Mouse (Mus musculus) kidney, embryonic 15.5 days (tissue): ENCODE measurements around the gene Gnptg. TPM values are rescaled to one million over a fixed set of nuclear protein-coding genes. Genes with fewer than 3 reads are reported as not detected.
A peak's percentile ranks its signal among the peaks of the same experiment; 100 is the strongest.
"Not testable (repeated sequence)": the region's sequence is repeated elsewhere in the genome, so short reads cannot be mapped to it uniquely, and the experiment has no call there.

ENCODE experiments used
- ATAC-seq: fragments of 200-750 bp; cut with Nextera tagmentation; replicated peaks from 2 replicates; pipeline ENCODE4 v1.8.0; 2017; ENCODE audit warnings: moderate TSS enrichment; ENCODE audit not compliant: low FRiP score
- H3K27ac ChIP-seq: fragments of 300-500 bp; sonication (generic); 2 replicates; pipeline ENCODE4 v1.5.1; 2015; ENCODE audit warnings: mild to moderate bottlenecking, inconsistent platforms
- H3K27me3 ChIP-seq: fragments of 300-500 bp; sonication (generic); 2 replicates; pipeline ENCODE4 v1.6.1; 2015; ENCODE audit warnings: inconsistent platforms
- H3K36me3 ChIP-seq: fragments of 300-500 bp; sonication (generic); 2 replicates; pipeline ENCODE4 v1.6.1; 2015; ENCODE audit warnings: inconsistent platforms
- H3K4me1 ChIP-seq: fragments of 300-500 bp; sonication (generic); 2 replicates; pipeline ENCODE4 v1.6.1; 2015; ENCODE audit warnings: inconsistent platforms
- H3K4me2 ChIP-seq: fragments of 300-500 bp; sonication (generic); 2 replicates; pipeline ENCODE4 v1.6.1; 2015; ENCODE audit warnings: moderate library complexity, mild to moderate bottlenecking, inconsistent platforms
- H3K4me3 ChIP-seq: fragments of 300-500 bp; sonication (generic); replicated peaks from 2 replicates; pipeline ENCODE4 v1.5.1; 2015; ENCODE audit warnings: mild to moderate bottlenecking, inconsistent platforms
- H3K9ac ChIP-seq: fragments of 300-500 bp; sonication (generic); 2 replicates; pipeline ENCODE4 v1.6.1; 2015; ENCODE audit warnings: mild to moderate bottlenecking, inconsistent platforms
- H3K9me3 ChIP-seq: fragments of 300-500 bp; sonication (generic); replicated peaks from 2 replicates; pipeline ENCODE4 v1.6.1; 2016; ENCODE audit warnings: inconsistent platforms
- WGBS: fragments of 180-500 bp; shearing (Covaris S2); methylation state at CpG from one replicate; pipeline ENCODE4 v1.1.7; 2015; ENCODE audit warnings: mixed read lengths; 5-methylcytosine and 5-hydroxymethylcytosine counted together
- polyA plus RNA-seq: library from polyadenylated mRNA; unstranded; fragments of >200 nt; fragmentation: Nextera tagmentation; extraction: Ambion mirVana; gene quantifications from 2 replicates; pipeline ENCODE4 v1.2.1, GENCODE M21; 2015

The Gnptg gene
- polyA plus RNA-seq, 1 experiment from 2014 or later = 46.4 TPM

DNA sequence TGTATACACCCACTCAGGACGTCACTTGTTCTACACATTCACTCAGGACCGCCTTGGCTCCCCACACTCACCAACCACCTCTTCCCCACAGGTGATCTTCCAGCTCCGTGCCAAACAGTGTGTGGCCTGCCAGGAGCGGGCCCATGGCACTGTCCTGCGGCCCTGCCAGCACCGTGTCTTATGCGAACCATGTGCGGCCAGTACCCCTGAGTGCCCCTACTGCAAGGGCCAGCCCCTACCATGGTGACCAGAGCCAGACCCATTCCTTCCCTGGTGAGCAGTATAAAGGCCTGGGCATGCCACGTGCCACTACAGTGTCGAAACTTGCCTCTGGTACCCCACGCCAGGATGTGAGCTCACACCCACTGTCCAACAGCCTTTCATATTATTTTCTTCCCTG, 8.3 kb downstream of the Gnptg start:
- not testable (repeated sequence) for H3K27me3 ChIP-seq, H3K27ac ChIP-seq, H3K9me3 ChIP-seq, H3K4me1 ChIP-seq, ATAC-seq, H3K4me2 ChIP-seq, H3K9ac ChIP-seq, H3K4me3 ChIP-seq
- WGBS = 85% methylated on average over 8 of the region's 11 CpGs
- H3K36me3 ChIP-seq = peaks cover 63% of the 10 kb centered on the region

- Histone ChIP-seq H3K27me3 (no peaks in the 10 kb centered on the region), H3K27ac (no peak overlapping the region), H3K4me2 (no peak overlapping the region), H3K36me3 (peaks cover 68% of the 10 kb centered on the region), H3K4me1 (no peaks in the 10 kb centered on the region), H3K9me3 (no peaks in the 10 kb centered on the region), H3K4me3 (no peak overlapping the region), H3K9ac (no peak overlapping the region)
- 91% methylated on average over 3 of the region's 3 CpGs for WGBS
- ATAC-seq = no peak
These were observed 9.2 kb downstream of the Gnptg start for GRCm38 (mm10) chr17:25230700-25231099.

DNA sequence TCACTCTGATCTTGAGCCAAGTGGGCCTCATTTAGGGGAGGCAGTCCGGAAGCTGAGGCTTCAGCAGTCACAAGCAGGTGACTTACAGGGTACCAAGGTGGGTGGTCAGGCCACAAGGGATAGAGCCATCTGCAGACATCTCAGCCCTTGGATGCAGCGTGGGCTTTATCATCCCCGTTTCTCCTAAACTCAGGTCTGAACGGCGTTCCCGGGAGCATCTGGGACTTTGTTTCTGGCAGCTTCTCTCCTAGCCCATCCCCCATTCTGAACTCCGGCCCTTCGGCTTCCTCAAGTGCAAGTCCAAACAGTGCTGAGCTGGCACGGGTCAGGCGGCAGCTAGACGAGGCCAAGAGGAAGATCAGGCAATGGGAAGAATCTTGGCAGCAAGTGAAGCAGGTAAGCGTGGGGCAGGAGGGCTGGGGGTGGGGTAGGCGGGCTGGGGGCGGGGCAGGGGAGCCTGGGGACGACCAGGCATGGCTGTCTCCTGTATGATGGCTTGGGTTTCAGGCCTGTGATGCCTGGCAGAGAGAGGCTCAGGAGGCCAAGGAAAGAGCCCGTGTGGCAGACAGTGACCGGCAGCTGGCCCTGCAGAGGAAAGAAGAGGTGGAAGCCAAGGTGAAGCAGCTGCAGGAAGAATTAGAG, 9.8 kb downstream of the Gnptg start:
- H3K27me3 ChIP-seq, H3K4me1 ChIP-seq, H3K27ac ChIP-seq, H3K4me2 ChIP-seq, H3K4me3 ChIP-seq, H3K9ac ChIP-seq, H3K9me3 ChIP-seq: not testable (repeated sequence)
- H3K36me3 ChIP-seq = peaks cover 63% of the 10 kb centered on the region
- ATAC-seq = 0 out of 2 replicates have a peak, but pooled peaks have one; percentile 46
- WGBS = 72% methylated on average over 15 of the region's 17 CpGs

DNA sequence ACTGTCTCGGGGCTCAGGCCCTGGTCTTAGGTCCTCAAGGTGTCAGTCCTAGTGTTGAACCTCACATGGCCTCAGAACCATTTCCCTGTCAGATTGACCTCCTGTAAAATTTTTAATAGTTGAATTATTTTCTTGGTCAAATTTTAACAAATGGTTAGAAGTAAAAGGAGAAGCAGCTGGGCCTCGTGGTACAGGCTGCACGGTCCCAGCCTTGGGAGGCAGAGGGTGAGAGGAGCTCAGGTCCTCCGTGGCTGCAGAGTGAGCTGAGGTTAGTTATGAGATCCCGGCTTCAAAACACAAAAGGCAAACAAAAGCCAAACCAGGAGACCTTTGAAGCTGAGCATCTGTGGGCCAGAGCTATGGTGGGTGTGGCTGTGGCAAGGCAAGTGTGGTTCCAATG, 11.9 kb downstream of the Gnptg start:
- Histone ChIP-seq H3K9ac (no peak overlapping the region), H3K9me3 (no peaks in the 10 kb centered on the region), H3K4me1 (no peaks in the 10 kb centered on the region), H3K4me3 (no peak overlapping the region), H3K36me3 (peaks cover 53% of the 10 kb centered on the region), H3K4me2 (no peak overlapping the region), H3K27ac (no peak overlapping the region), H3K27me3 (no peaks in the 10 kb centered on the region)
- 85% methylated on average over 5 of the region's 5 CpGs for WGBS
- no peak for ATAC-seq

- Histone ChIP-seq H3K9ac (no peak overlapping the region), H3K4me1 (peaks cover 12% of the 10 kb centered on the region), H3K4me2 (no peak overlapping the region), H3K4me3 (no peak overlapping the region), H3K27me3 (no peaks in the 10 kb centered on the region), H3K27ac (no peak overlapping the region), H3K9me3 (no peaks in the 10 kb centered on the region), H3K36me3 (peaks cover 45% of the 10 kb centered on the region)
- no peak for ATAC-seq
- WGBS = 86% methylated on average over 4 of the region's 4 CpGs
These were observed 14.3 kb downstream of the Gnptg start for GRCm38 (mm10) chr17:25225659-25226058.

- 89% methylated on average over 7 of the region's 7 CpGs for WGBS
- H3K4me1 ChIP-seq = peaks cover 12% of the 10 kb centered on the region
- H3K9ac ChIP-seq = no peak overlapping the region
- peaks cover 47% of the 10 kb centered on the region for H3K36me3 ChIP-seq
- H3K4me3 ChIP-seq = no peak overlapping the region
- no peak for ATAC-seq
- no peaks in the 10 kb centered on the region for H3K27me3 ChIP-seq
- no peak overlapping the region for H3K4me2 ChIP-seq
- H3K27ac ChIP-seq = no peak overlapping the region
- H3K9me3 ChIP-seq = no peaks in the 10 kb centered on the region
These were observed 15.2 kb downstream of the Gnptg start for GRCm38 (mm10) chr17:25224586-25225222.

DNA sequence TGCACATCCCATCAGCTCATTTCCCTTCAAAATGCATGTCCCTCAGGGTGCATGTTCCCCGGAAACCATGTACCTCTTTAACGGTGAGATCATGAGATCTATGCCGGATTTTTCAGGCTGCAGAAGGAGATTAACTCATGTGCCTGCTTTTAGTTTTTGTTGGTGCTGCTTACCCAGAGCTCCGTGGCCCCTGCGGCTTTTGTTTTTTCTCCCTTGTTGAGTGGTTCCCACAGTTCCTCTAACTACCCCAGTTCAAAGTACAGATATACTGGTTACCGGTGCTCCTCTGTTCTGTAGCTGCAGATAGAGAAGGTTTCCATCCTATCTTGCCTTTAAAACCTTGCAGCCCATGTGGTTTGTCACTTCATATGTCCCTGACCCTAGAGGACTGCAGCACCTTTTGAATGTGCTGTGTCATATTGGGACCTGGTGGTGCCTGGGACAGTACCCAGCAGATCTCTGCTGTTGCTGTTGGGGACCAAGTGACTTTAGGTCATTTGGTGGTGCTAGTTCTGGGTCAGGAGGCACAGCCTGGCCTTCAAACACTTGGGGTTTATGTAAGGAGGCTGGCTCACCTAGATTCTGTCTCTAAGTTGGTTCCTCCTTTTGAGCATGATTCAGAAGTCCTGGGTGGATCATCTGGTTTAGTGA, 16.8 kb downstream of the Gnptg start:
- Histone ChIP-seq H3K4me2 (peak overlapping the region; percentile 80), H3K9ac (no peak overlapping the region)

DNA sequence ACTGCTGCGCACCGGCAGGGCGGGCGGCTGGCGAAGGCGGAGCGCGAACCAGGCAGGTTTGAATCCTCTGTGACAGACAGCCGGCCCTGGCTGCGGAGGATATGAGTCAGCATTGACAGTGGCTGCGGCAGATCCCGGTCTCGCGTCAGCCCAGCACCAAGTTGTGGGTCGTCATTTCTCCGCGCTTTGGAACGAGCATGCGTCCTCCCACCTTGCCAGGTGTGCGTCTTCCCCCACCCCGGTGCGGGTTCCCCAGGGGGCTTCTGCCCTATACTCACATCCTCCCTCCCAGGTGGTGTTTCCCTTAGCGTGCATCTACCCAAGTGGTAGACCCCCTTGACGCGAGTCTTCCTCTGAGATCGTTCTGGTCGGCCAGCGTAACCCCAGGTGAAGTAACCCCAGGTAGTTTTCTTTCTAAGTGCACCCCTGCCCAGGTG, 17.4 kb downstream of the Gnptg start:
- peaks cover 12% of the 10 kb centered on the region for H3K4me1 ChIP-seq
- not testable (repeated sequence) for H3K9ac ChIP-seq, H3K27me3 ChIP-seq, H3K9me3 ChIP-seq
- H3K4me2 ChIP-seq = peak overlapping the region; percentile 80
- peaks cover 46% of the 10 kb centered on the region for H3K36me3 ChIP-seq
- ATAC-seq = peak; percentile 80
- WGBS = 18% methylated on average over 14 of the region's 28 CpGs
- 0 out of 2 replicates have a peak overlapping the region, but pooled peaks have one; percentile 14 for H3K27ac ChIP-seq
- H3K4me3 ChIP-seq = peak overlapping the region; percentile 47

More for the DNA sequence above, 16.8 kb downstream of the Gnptg start:
- Histone ChIP-seq H3K4me1 (peaks cover 12% of the 10 kb centered on the region), H3K27me3 (no peaks in the 10 kb centered on the region), H3K36me3 (peaks cover 46% of the 10 kb centered on the region), H3K9me3 (no peaks in the 10 kb centered on the region), H3K4me3 (peak overlapping the region; percentile 47), H3K27ac (0 out of 2 replicates have a peak overlapping the region, but pooled peaks have one; percentile 14)
- 57% methylated on average over 6 of the region's 6 CpGs for WGBS
- ATAC-seq = no peak

DNA sequence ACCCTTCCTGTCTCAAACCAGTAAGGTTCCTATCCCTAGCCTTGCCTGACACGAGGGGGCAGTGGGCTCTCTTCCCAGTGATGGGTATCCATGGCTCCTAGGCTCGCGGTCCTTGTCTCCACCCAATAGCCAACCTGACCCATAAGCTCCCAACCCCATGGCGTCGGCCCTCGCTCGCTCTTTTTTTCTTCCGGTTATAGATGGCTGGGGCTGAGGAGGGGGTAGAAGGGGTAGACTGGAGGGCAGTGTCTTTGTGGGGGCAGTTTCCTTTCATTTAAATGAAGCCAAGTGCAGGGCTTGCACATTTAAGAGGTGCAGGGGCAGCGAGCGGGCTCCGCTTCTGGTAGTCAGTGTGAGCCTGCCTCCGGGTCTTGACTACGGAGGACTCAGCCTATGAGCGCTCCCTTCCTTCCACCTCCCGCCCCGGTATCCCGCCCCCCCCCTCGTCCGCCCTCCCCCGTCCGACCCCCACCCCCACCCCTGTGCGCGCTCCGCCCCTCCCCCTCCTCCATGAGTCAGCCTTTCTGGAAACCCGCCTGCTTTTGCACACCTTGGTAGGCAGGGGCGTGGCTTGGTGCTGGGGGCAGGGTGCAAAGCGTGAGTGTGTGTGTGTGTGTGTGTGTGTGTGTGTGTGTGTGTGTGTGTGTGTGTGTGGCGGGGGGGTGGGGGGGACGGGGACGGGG, 18.0 kb downstream of the Gnptg start:
- peak; percentile 90 for ATAC-seq
- 0 out of 2 replicates have a peak overlapping the region, but pooled peaks have one; percentile 57 for H3K27ac ChIP-seq
- H3K9me3 ChIP-seq = no peaks in the 10 kb centered on the region
- H3K27me3 ChIP-seq = no peaks in the 10 kb centered on the region
- peak overlapping the region; percentile 47 for H3K4me3 ChIP-seq
- 1% methylated on average over 25 of the region's 30 CpGs for WGBS
- peaks cover 12% of the 10 kb centered on the region for H3K4me1 ChIP-seq
- H3K4me2 ChIP-seq = peak overlapping the region; percentile 80
- peak overlapping the region; percentile 35 for H3K9ac ChIP-seq
- H3K36me3 ChIP-seq = peaks cover 40% of the 10 kb centered on the region

DNA sequence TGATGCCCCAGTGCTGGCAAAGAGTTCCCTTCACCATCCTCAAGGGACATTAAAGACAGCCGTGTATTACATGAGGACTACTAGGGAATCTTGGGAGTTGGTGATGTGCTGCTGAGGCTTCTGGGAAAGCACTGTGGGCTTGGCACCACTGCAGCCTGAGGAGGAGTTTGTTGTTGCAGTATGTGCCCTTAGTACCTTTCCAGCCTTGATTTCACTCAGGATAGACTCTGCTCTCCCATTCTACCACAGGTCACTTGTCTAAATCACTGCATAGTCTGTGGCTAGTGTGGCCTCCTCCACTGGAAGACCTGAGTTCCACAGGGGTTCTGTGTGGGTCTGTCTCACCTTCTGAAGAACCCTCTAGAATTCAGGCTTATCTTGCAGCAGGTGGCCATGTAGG, 19.2 kb downstream of the Gnptg start:
- 80% methylated on average over 1 of the region's 1 CpGs for WGBS
- peaks cover 12% of the 10 kb centered on the region for H3K4me1 ChIP-seq

DNA sequence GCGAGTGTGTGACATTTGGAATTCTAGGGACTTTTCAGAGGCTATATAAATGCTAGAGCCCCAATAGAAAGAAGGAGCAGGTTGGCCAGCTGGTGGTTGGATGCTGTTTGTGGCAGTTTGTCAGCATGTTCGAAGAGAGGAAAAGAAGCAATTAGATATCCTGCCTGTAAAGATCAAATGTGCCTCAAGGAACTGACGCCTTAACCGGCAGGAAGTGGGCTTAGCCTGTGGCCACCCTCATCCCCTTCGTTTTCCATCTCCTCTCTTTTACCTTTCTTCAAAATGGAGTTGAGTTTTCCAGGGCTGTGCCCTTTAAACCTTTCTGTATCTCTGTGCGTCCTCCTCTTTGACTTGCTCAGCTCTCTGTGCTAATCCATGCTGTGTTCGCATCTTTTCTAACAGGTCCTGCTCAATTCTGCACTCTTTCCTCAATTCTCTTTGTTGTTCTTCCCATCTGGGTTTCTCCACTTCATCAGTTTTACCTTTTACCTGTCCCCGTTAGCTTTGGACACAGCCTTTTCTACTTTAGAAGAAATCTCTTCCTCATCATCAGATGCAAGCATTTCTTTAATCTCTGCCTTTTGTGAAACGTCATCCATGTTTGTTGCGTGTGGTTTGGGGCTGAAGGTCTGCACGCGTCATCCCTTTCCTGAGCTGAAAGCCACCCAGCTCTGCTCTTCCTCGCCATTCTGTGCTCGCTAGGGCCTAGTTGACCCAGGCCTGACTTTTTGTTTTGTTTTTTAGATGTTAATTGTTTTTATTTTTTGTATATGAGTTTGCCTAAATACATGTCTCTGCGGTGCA, 20.2 kb downstream of the Gnptg start:
- no peak overlapping the region for H3K4me3 ChIP-seq
- no peaks in the 10 kb centered on the region for H3K27me3 ChIP-seq
- no peak overlapping the region for H3K9ac ChIP-seq
- H3K36me3 ChIP-seq = peaks cover 49% of the 10 kb centered on the region
- no peak overlapping the region for H3K4me2 ChIP-seq
- no peak for ATAC-seq
- H3K9me3 ChIP-seq = no peaks in the 10 kb centered on the region
- 90% methylated on average over 15 of the region's 15 CpGs for WGBS
- H3K4me1 ChIP-seq = peaks cover 12% of the 10 kb centered on the region
- H3K27ac ChIP-seq = no peak overlapping the region

More for the DNA sequence above, 19.2 kb downstream of the Gnptg start:
- Histone ChIP-seq H3K36me3 (peaks cover 39% of the 10 kb centered on the region), H3K4me2 (no peak overlapping the region), H3K9me3 (no peaks in the 10 kb centered on the region), H3K9ac (no peak overlapping the region), H3K27me3 (no peaks in the 10 kb centered on the region), H3K27ac (no peak overlapping the region), H3K4me3 (no peak overlapping the region)
- no peak for ATAC-seq
